Mouse (Mus musculus) thymus, postnatal 36 days (tissue): ENCODE measurements around the gene Prkce.

Experiments
- DNase-seq, 2 experiments: peaks; one replicate each; pipeline ENCODE4 v3.0.0; 2022; ENCODE audit warnings: mixed read lengths in 2 of 2

The Prkce gene

DNA sequence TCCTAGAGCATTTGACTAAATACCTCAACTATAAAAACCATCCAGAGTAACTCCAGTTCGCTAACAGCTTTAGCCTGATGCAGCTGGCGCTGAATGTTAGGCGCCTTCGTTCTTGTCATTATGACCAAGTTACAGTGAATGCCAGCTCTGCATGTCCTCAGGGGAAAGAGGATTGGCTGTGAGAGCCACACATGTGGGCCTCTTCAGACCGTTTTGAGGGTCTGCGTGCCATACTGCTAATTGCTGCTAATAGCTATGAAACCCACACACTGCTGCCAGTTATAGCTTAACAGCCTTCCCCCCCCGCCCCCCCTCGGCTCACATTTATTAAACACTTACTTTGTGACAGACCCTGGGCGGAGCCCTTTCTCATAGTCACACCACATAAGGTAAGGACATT lies 210.3 kb downstream of the Prkce start:
- DNase-seq, result no peak

DNA sequence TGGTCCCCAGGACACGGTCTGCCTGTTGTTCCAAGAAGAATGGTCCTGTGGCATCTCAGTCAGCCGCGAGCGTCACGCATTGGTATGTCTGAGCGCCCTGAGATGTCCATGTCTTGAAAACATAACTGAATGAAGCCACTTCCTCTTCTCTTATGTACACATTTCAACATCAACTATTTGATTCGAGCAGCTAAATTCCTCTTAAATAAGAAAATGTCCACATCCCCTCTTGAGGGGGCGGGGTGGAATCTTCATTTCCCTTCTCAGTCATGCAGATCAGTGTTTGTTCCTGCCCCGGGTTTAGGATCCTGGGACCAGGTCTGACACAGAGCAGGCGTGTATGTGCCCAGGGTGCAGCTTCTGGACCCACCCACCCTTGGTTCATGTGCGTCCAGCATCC lies 211.0 kb downstream of the Prkce start:
- no peak for DNase-seq

DNA sequence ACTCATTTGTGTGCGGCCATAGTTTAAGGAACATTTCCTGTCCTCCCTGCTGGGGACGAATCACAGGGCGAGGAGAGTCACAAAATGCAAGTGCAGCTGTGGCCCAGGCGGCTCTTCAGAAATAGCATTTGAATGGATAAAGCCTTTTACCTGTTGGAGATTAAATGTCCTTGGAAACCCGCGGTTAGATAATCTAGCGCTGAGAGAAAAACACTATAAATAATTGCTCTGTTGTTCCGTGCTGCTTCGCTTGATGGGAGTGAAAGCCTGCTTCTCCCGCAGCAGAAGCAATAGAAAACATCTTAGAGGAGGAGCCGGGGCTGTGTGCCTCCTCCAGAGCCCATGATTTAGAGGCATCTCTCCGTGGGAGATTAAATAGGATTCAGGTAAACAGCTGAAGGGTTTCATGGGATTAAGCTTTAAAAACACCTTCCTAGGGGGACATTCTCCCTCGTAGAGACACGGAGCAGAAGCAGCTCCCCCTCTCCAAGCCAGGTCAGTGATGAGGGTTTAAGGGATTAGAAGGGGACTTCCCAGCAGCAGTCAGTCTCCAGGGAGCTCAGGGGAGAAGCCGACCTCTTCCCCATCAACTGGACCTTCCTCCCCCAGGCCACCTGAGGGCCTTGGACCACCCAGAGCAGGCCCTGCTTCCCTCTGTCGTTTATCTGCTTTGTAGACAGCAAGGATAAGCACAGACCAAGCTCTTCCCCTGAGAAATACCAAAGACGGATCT lies 212.0 kb downstream of the Prkce start:
- no peak for DNase-seq

DNA sequence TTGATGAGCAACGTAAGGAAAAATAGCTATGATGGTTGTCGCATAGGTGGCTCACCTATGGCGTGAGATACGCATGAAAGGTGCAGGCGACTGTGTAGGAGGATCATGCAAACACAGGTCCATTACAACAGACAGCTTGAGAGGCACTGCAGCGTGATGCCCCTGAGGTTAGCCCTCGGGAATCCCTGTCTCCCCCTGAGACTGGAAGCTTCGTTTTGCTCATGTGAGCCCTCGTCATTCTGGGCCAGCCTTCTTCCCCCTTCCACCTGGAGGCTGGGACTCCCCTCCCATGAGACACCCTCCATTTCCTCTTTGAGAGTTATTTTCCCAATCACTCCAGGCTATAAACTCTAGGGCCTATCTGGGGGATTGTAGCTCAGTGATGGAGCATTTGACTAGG lies 213.9 kb downstream of the Prkce start:
- DNase-seq, result no peak

DNA sequence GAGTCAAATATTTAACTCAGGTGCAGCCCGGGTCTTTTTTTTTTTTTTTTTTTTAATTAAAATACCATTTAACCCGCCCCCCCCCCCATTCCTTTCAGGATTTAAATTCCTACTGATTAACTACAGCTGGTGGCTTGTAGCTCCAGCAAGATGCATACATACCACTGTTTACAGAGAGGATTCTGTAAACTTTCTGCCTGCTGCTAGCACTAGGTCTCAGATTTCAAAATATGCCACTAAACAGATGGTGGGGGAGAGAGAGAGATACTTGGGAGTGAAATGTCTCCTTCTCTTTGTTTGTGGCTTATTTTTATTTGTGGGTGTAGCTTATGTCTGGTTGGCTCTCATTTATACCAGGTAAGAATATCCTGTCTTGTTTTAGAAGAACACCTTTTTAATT lies 215.3 kb downstream of the Prkce start:
- DNase-seq, result no peak

DNA sequence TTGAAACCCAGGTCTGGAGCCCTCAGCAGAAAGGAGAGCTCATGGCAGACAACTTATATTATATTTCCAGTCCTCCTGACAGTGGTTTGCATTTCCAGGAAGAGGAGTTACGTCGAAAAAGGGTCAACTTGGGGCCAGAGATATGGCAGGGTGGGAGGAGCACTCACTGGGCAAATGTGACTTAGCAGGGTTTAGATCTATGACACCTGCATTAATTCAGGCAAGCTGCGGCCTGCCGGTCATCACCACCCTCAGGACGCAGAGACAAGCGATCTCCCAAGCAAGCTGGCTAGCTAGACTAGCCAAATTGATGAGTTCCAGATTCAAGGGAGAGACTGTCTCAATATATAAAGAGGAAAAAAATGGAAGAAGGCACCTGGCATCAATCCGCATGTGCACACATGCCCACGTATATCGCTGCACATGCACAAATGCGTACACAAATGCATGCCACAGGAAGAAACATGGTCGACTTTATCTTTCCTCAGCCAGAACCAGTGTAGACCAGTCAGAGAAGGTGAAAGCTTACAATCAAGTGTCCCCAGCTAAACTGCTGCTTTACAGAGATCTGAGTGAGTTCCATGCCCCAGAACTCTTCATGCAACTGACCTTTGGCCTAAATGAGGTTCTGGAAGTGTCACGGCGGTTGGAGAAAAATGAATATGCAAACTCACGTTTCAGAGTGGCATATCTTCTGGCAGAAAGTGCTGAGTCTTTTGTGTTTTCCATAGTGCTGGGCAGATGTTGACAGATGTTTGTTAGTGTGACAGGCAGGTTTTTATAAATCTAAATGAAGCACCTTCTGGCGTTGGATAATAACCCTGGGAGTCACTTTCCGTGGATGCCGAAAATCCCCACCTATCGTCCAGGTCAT lies 216.4 kb downstream of the Prkce start:
- no peak for DNase-seq

DNA sequence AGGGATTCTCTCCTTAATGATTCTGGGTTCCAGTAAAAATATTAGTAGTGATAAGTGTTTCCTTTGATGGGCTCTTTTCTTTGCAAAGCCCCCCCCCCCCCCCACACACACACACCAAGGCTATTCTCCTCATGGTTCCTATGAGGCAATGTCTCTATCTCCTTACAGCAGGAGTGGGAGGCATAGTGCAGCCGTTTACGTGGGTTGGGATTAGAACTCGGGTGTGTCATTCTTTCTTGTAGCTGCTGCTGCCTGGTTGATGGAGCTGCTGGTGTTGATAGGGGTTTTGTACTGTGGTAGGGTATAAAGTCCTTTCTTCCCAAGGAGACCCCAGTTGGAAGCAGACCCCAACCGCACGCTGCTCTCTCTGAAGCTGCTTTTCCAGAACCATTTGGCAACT lies 224.9 kb downstream of the Prkce start:
- no peak for DNase-seq

DNA sequence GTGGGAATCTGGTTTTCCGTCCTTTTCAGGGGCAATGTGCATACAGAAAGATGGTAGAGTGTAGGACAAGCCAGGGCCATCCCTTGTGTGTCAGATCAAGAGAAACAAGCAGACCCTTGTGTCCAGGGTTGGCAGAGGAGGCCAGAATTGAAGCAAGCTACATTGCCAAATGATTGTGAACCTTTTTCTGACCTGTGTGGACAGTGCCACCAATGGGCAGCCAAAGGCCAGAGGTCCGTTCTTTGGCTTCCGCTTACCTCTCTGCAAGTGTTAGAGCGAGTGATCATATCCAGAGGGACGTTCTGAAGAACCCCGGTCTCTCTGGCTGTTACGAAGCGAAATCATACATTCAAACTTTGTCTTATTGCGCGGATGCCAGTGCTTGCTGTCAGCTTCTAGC lies 225.6 kb downstream of the Prkce start:
- no peak for DNase-seq

DNA sequence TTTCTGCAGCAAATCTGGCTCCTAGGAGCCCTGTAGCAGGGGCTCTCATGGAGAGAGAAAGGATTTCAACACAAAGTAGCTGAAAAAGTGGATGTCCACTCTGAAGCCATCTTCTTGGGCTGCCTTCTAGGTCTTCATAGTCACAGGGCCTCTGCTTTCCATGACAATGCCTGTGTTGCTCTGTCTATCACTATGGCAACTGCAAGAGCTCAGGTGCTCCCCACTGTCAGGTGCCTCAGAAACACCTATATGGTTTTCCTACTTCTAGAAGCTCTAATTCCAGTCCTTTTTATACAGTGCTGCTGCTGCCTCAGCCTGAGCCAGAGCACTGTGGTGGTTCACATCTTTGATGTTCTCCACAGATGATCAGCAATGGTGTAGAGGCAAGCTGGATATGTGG lies 229.5 kb downstream of the Prkce start:
- no peak for DNase-seq

DNA sequence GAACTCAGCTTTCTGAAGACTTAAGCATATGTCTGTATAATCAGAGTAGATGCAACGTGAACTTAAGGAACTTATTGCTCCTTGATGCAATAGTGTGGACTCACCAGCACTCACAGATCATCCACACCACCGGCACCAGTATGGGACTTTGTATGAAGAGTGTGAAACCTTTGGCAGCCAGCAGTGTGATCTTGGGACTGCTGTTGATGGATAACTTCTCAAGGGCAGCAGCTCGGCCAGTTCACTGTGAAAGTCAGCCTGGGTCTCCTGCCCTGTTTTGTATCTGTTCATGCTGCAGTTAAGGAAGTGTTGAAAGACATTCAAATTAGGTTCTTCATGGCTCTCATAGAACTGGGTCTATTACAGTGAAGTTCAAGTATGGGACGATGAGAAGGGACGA lies 230.1 kb downstream of the Prkce start:
- DNase-seq, result no peak

DNA sequence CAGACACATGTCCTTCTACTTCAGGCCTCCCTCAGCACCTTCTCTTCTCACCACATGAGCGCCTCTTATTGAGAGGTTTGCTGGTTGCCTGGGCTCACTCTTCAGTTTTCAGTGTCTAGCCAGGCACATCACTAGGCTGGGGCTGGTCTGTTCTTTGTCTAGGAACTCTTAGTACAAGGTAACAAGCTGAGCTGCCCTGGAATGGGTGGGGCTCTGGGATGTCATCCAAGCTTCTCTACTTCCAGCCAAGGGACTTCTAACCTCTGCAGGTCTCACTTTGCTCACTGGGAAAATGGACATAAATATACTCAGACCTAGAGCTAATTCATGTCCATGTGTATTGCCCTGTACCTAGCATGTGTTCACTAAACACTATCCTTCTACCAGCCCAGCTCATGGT lies 230.6 kb downstream of the Prkce start:
- no peak for DNase-seq

DNA sequence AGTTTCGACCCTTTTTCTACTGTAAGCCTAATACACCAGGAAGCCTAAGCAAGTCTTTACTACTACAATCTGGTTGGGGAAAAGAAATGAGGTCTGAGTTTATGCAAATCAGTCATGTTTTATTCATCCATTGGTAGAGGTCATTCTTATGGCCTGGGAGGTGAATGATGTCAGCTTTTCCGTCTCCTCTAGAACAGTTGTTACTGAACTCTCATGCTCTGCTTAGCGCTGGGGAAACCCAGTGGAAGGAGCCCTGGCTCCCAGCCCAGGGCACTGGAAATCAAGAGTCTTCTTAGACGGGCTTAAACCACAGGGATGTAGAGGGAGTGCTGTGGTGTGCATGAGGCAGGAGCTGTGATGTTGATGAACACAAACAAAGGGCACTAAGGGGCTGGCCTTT lies 232.4 kb downstream of the Prkce start:
- DNase-seq, result no peak

DNA sequence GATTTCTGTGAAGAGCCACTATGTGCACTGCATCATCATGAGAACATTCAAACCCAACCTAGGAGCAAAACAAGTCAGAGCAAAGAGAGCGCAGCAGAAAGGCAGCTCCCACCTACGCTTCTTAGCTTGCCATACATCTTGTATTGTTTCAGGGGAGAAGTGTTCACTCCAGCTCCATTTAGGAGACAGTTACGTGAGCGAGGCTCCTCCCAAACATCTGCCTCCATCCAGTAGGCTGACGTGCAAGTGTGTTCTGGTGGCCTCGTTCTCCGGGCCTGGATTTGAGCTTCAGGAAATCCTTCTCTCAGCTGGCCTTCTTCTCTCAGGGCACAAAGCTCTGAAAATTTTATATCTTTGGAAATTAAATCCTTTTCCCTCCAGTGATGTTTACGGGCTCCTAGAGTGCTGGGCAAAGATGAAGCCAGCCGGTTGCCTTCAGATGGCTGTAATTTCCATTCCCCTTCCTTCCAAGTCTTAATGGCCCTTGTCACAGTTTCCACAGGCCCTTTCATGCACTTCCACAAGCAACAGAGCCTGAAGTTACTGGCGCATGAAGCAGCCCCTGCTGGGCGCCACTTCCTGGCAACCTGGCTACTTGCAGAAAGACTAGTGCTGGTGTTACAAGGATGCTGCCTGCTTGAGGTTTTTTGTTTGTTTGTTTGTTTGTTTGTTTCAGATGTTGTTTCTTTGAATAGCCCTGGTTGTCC lies 237.4 kb downstream of the Prkce start:
- no peak for DNase-seq

DNA sequence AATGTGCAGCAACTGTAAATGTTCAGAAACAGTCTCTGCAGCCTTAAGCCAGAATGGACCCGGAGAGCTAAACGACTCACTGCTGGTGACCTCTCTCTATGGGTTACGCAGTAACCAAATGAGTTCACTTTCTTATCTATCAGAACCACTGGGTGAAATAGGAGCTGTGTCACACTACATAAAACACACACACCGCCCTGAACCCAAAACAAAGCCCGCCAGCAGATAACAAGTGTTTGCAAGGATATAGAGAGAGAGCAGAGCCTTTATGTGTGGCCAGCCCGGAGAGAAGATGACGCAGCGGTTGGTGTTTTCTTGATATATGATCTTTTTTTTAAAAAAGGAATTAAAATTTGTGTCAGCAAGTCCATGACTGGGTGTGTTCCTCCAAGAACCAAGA lies 238.1 kb downstream of the Prkce start:
- no peak for DNase-seq

DNA sequence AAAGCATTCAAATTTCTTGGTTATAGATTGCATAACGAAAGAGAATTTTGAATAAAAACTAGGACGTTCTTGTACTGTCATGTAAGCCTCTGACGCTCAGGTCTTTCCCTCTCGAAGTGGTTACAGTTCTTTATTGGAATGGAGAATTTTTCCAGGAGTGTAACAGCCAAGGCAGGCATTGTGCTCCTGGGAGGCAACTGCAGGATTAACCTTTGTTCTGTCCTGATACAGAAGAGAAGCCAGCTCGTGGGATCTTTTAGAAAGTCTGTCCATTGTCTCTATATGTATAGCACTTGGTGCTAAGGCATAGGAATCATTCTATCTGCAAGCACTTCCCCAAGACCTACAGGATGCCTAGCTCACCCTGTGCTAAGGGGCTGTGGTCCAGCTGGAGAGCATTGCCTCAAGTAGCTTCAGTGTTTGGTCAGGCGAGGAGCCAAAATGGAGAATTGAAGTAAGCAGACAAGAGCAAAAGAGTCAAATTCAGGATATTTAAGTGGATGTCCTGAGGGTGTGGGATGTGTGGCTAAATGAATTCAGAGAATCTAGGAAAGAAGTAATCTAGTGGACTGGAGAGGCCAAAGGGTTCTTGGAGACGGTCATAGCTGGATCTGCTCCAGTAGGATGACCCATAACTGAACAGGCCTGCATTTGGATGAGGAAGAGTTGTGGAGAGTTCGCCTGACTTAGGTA lies 240.5 kb downstream of the Prkce start:
- no peak for DNase-seq

DNA sequence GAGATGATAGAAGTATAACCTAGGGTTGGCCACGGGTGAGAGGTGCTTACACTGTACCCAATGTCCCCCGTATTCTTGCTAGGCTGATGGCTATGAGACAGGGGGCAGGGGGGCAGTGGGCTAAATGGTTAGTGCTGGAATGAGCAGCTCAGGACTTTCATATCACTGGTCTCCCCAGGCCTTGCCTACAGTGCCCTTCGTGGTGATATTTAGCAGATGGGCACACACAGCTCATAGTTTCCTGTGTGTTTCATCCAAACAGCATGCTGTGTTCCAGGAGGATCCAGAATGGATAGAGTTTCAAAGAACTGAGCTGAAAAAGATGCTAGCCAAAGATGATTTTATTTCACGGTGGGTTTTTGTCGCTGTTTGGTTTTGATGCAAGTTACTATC lies 241.0 kb downstream of the Prkce start:
- no peak for DNase-seq

DNA sequence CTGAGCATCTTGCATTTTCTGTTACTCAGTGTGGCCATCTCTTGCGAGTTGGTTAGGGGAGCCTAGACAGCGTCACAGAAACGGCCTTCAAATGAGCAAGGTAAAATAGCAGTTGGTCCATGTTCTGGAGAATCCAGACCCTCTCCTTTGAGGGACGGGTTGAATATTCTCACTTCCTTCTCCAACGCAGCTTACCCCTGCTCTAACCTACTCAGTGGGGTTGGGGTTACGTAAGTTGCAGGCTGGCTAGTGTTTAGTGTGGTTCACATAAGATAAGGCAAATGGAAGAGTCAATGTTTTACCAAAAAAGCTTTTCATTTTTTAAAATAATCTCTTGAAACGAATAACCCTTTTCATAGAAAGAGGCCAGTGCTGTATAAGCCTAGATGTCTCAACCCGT lies 241.9 kb downstream of the Prkce start:
- DNase-seq, result no peak

DNA sequence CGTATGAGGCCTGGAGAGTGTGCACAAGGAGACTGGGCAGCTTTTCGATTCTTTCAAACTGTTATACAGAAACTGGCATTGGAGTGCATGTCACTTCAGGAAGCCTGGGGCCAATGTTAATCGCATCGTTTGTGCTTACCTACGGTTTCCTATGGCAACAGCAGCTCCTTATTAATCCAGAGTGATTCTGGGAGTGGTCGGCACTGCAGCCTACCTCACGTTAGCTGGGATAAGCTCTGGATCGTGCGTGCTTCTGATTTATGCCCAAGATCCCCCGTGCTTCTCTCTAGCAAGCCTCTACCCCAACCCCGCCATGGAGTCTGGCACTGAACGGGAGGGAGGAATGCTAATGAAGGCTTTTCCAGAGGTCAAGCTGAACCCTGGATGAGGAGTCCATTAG lies 242.9 kb downstream of the Prkce start:
- DNase-seq, result no peak

DNA sequence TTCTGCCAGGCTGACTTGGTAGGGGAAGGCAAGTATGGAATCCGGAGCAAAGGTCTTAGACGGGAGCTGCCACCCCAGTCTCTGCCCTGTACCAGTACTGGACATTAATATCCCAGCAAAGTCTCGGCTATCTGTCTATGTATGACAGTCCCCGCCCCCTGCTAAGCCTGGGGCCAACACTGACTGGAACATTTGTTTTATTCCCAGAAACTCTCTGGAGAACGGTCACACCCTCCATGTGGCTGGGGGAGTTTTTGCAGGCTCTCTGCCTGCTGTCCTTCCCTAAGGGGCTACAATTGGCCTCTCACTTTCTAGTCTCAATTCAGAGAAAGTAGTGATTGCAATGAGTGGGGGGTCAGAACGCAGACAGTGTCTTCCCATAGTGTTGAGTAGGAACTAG lies 244.6 kb downstream of the Prkce start:
- DNase-seq, result no peak

DNA sequence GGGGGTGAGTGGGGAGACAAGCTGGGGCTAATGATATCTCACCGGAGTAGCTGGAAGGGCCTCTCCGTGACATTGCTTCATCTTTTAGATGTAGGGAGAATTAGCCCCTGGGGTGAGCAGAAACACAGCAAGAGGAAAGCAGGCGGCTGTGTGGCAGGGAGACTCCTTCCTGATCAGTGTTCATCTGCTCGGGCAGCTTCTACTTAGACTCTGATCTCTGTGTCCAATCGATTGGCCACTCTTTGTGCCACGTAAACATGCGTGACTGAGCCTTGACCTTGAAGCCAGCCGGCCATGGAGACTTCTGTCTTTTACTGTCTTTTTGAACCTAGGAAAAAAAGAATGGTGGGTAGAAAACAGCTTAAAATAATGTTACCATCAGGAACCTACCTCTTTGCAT lies 247.0 kb downstream of the Prkce start:
- DNase-seq, result no peak

DNA sequence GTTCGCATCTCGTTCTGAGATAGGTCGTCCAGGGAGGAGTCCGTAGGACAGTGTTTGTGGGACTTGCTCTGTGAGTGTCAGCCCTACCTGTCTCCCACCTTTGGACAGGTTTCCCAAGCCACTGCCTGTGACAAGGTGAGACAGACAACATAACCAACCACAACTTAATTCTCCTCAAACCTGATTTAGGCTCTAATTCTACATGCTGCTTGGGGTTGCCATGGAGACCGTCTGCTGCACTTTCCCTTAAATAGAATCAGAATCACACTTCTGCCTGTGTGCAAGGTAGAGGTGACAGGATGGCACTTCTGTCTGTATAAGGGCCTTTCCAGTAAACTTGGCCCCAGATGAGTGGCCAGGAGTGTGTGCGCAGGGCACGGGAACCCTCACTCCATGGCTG lies 248.4 kb downstream of the Prkce start:
- DNase-seq, result no peak

DNA sequence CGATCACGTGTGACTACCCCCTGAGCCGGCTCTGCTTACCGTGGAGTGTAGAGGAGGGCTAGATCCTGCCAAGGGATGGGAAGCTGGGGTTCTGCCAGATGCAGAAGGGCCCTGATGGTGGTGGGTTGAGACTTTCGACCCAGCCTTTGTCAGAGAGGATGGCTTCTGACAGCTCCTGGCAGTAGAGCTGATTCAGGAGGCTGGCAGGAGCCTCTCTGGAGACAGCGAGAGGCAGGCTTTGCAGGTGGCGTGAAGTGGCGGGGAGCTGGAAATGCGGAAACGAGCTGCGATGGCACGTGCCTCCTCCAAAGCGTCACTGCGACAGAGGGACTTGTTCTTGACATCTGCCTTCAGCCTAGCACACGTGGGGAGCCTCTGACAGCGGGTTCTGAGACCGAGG lies 250.7 kb downstream of the Prkce start:
- no peak for DNase-seq

DNA sequence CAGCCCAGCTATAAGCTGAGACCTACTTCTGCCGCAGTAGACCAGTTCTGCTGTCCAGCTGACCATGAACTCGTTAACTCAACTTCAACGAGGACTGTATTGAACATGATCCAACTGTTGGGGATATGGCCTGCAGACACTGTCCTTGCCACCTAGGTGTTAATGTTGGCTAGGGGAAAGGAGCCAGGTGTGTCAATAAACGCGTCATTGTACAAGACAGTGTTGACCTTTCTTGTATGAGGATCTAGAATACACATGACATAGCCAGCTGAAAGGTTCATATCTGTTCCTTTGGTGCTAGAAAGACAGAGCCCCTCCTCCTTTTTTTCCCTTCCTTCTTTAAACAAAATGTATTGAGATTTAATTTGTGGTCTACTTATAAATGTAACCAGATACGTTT lies 251.6 kb downstream of the Prkce start:
- DNase-seq, result no peak
